Mouse (Mus musculus) liver, adult 2 months (tissue): ENCODE measurements around the gene Car8. TPM values are rescaled to one million over a fixed set of nuclear protein-coding genes. Genes with fewer than 3 reads are reported as not detected.

Experiments
- DNase-seq: peaks from one replicate; pipeline ENCODE4 v3.0.0-alpha.2; 2011; ENCODE audit warnings: low read depth, low spot score; ENCODE audit errors: extremely low read depth
- H3K27ac ChIP-seq: fragments of 200-500 bp; replicated peaks from 2 replicates; pipeline ENCODE4 v1.5.1; 2012; ENCODE audit warnings: low read depth, mild to moderate bottlenecking, control low read depth, inconsistent platforms, low read length; ENCODE audit not compliant: insufficient read depth
- H3K27me3 ChIP-seq: fragments of 200-500 bp; 2 replicates; pipeline ENCODE4 v1.6.1; 2012; ENCODE audit warnings: mild to moderate bottlenecking, moderate library complexity, low read length, inconsistent platforms; ENCODE audit not compliant: control insufficient read depth, insufficient read depth
- H3K36me3 ChIP-seq: fragments of 200-500 bp; 2 replicates; pipeline ENCODE4 v1.6.1; 2012; ENCODE audit warnings: low read length, inconsistent platforms; ENCODE audit not compliant: control insufficient read depth, insufficient read depth
- H3K4me1 ChIP-seq: fragments of 200-500 bp; 2 replicates; pipeline ENCODE4 v1.6.1; 2011; ENCODE audit warnings: low read length; ENCODE audit not compliant: control insufficient read depth, insufficient read depth
- H3K4me3 ChIP-seq: fragments of 200-500 bp; 2 replicates; pipeline ENCODE4 v1.5.1; 2011; ENCODE audit warnings: low read depth, mild to moderate bottlenecking, control low read depth, low read length, moderate library complexity; ENCODE audit not compliant: insufficient read depth
- H3K79me2 ChIP-seq: fragments of 200-500 bp; 2 replicates; pipeline ENCODE4 v1.6.1; 2012; ENCODE audit warnings: inconsistent platforms, mild to moderate bottlenecking, low read length, moderate library complexity; ENCODE audit not compliant: control insufficient read depth, insufficient read depth
- H3K9ac ChIP-seq: fragments of 200-500 bp; 2 replicates; pipeline ENCODE4 v1.6.1; 2012; ENCODE audit warnings: low read depth, mild to moderate bottlenecking, control low read depth, inconsistent platforms, low read length
- CTCF ChIP-seq: fragments of 200-500 bp; IDR thresholded peaks from 2 replicates; pipeline ENCODE4 v1.5.1; 2011; ENCODE audit warnings: low read depth, low read length, control low read depth
- POLR2A ChIP-seq: fragments of 200-500 bp; IDR thresholded peaks from 2 replicates; pipeline ENCODE4 v1.6.1; 2011; ENCODE audit warnings: low read length, control low read depth; ENCODE audit not compliant: insufficient read depth; ENCODE audit errors: extremely low read depth
- WGBS: fragments of 180-500 bp; shearing (Covaris S2); methylation state at CpG from one replicate; pipeline ENCODE4 v1.1.7; 2018; 5-methylcytosine and 5-hydroxymethylcytosine counted together
- polyA plus RNA-seq: library from polyadenylated mRNA; depleted of rRNA; stranded (reverse); fragments of >200 nt; gene quantifications from 2 replicates; pipeline ENCODE4 v1.2.3, GENCODE M21; 2012
- total RNA-seq: library from RNA; depleted of rRNA; stranded (reverse); fragments of >200 nt; gene quantifications from 2 replicates; pipeline ENCODE4 v1.2.3, GENCODE M21; 2014

The Car8 gene
- total and polyA plus RNA-seq, 2 experiments = 12.1 to 78.2 TPM

DNA sequence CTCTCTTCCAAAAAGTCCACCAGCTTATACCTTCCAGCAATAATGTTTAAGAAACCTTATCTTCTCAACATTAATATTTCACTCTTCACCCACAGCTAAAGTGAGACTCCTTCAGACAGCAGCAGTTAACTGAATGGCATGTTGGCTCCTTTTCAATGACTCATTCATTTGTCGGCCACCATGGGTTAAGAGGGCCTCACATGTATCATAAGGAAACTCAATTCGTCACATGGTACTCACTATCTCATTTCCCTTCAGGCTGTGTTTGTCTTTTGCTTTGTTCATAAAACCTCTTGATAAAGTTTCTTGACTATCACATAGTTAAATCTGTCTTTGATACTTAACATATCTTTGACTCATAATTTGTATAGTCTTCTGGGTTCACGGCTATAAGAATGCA, 20.8 kb downstream of the Car8 start:
- Histone ChIP-seq H3K4me1 (peaks cover 7% of the 10 kb centered on the region), H3K79me2 (0 out of 2 replicates have a peak, but pooled peaks cover 3% of the 10 kb centered on the region), H3K4me3 (no peak overlapping the region), H3K27ac (no peak overlapping the region), H3K27me3 (no peaks in the 10 kb centered on the region), H3K9ac (no peak overlapping the region), H3K36me3 (peaks cover 15% of the 10 kb centered on the region)
- TF ChIP-seq CTCF (no peak), POLR2A (no peak)
- no peak for DNase-seq
- WGBS = 70% methylated on average over 3 of the region's 3 CpGs

DNA sequence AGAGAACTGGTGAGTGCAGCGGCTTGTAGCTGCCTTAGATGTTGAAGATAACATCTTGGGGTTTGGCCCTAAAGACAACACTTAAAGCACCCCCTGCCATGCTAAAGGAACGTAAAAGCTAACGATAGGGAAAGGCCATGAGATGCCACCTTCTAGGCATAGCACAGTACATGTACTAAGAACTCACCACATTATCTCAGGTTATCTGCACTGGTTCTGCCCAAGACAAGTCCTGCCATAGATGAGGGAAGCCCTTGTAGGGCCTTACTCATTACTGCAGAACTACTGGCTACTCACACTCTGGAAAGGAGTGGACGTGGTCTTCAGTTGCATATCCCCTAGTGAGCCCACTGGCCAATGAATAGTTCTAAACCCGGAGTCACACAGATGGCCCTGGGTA, 21.6 kb downstream of the Car8 start:
- Histone ChIP-seq H3K36me3 (peaks cover 15% of the 10 kb centered on the region), H3K79me2 (0 out of 2 replicates have a peak, but pooled peaks cover 3% of the 10 kb centered on the region), H3K9ac (no peak overlapping the region), H3K27me3 (no peaks in the 10 kb centered on the region), H3K4me1 (peaks cover 7% of the 10 kb centered on the region), H3K27ac (no peak overlapping the region), H3K4me3 (no peak overlapping the region)
- WGBS = 96% methylated on average over 5 of the region's 5 CpGs
- TF ChIP-seq POLR2A (no peak), CTCF (no peak)
- DNase-seq = no peak

DNA sequence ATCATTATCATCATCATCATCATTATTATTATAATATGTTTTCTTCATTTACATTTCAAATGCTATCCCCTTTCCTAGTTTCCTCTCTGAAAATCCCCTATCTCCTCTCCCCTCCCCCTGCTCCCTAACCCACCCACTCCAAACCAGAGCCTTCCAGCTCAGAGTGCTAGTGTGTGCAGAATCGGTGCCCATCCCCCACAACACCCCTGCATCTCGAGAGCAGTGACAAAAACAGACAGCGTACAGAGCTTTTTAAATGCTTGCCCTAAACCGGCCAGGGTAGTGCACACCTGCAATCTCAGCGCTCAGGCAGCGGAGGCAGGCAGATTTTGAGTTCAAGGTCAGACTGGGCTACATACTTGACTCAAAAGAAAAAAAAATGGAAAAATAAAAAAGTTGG, 22.3 kb downstream of the Car8 start:
- Histone ChIP-seq H3K4me1 (peaks cover 7% of the 10 kb centered on the region), H3K36me3 (peaks cover 18% of the 10 kb centered on the region), H3K27me3 (no peaks in the 10 kb centered on the region), H3K9ac (no peak overlapping the region), H3K4me3 (no peak overlapping the region), H3K79me2 (0 out of 2 replicates have a peak, but pooled peaks cover 3% of the 10 kb centered on the region), H3K27ac (no peak overlapping the region)
- TF ChIP-seq POLR2A = no peak
- DNase-seq = no peak
- 71% methylated on average over 6 of the region's 6 CpGs for WGBS

DNA sequence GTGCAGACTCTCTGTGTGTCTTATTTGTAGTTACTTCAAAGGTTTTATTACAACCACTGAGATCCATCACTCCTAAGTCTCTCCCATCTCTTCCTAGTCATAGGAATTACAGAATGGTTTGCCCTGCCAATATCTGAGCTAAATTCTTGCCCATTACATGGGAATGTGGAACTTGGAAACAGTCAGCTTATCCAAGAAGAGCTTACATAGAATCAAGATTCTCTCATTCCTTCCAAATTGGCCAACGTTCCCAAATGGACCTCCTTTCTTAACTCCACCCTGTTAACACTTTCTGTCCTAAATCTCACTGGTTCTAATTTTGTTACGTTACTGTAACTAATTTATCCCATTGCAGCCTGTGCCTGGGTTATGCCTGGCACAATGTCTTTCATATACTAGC, 25.2 kb downstream of the Car8 start:
- H3K9ac ChIP-seq = no peak overlapping the region
- no peaks in the 10 kb centered on the region for H3K4me1 ChIP-seq
- 80% methylated on average over 2 of the region's 2 CpGs for WGBS
- DNase-seq = no peak
- peaks cover 12% of the 10 kb centered on the region for H3K36me3 ChIP-seq
- no peak for TF ChIP-seq CTCF
- no peak for TF ChIP-seq POLR2A
- no peak overlapping the region for H3K4me3 ChIP-seq
- H3K79me2 ChIP-seq = no peaks in the 10 kb centered on the region; the same call in 1 of the 2 replicates
- H3K27ac ChIP-seq = no peak overlapping the region
- H3K27me3 ChIP-seq = no peaks in the 10 kb centered on the region

DNA sequence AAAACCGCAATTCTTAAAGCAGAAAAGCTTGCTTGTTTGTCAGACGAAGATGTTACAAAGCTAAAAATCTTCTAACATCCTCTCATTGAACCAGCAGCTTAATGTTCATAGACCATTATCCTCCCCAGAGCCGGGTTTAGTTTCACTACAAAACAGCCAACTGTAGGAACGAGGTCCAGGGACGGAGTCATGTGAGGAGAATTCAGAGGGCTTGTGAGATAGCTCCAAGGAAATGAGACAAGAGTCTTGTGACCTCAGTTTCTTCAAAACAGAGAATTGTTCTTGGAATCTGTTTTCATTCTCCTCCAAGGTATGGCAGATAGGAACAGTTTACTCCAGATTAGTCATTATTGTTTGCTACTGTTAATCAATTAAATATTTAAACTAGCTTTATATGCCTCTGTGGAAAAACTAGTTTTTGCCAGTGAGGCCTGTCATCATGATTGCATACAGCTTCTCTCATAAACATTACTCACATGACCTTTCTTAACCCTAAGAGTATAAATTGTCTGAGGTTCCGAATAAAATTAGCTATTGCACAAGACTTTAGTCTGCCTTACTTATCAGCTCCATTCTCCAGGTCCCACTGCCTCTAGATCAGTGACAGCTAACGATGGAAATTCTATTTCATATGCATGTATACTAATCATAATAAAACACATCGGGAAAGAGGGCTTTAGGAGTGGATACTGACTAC, 25.8 kb downstream of the Car8 start:
- H3K36me3 ChIP-seq = peaks cover 12% of the 10 kb centered on the region
- TF ChIP-seq POLR2A (no peak), CTCF (no peak)

GRCm38 (mm10) chr4:8210452-8210851, 28.4 kb downstream of the Car8 start:
- WGBS = 100% methylated on average over 2 of the region's 2 CpGs
- peaks cover 8% of the 10 kb centered on the region; the same call in 1 of the 2 replicates for H3K36me3 ChIP-seq
- H3K79me2 ChIP-seq = no peaks in the 10 kb centered on the region; the same call in 1 of the 2 replicates
- no peaks in the 10 kb centered on the region for H3K27me3 ChIP-seq
- no peak overlapping the region for H3K9ac ChIP-seq
- no peak overlapping the region for H3K27ac ChIP-seq
- peaks cover 8% of the 10 kb centered on the region for H3K4me1 ChIP-seq
- no peak for DNase-seq
- TF ChIP-seq CTCF = no peak
- no peak for TF ChIP-seq POLR2A
- H3K4me3 ChIP-seq = no peak overlapping the region

More for the DNA sequence above, 25.8 kb downstream of the Car8 start:
- no peak overlapping the region for H3K27ac ChIP-seq
- H3K79me2 ChIP-seq = no peaks in the 10 kb centered on the region; the same call in 1 of the 2 replicates
- 58% methylated on average over 8 of the region's 8 CpGs for WGBS
- no peak overlapping the region for H3K9ac ChIP-seq
- no peak for DNase-seq
- H3K4me1 ChIP-seq = no peaks in the 10 kb centered on the region
- H3K4me3 ChIP-seq = no peak overlapping the region
- no peaks in the 10 kb centered on the region for H3K27me3 ChIP-seq
